Mouse (Mus musculus) ES-E14 (cell line): Measurements from ENCODE around the gene Polr3a.

Experiments
- CHD2 ChIP-seq: IDR thresholded peaks from 2 replicates; pipeline ENCODE4 v1.6.1; 2014; ENCODE audit warnings: mild to moderate bottlenecking, low read depth, low read length, inconsistent platforms
- HCFC1 ChIP-seq: IDR thresholded peaks from 2 replicates; pipeline ENCODE4 v1.6.1; 2012; ENCODE audit warnings: low read length, inconsistent platforms, borderline replicate concordance; ENCODE audit not compliant: insufficient read depth
- MAFK ChIP-seq: IDR thresholded peaks from 2 replicates; pipeline ENCODE4 v1.6.1; 2014; ENCODE audit warnings: mild to moderate bottlenecking, low read depth, low read length, inconsistent platforms; ENCODE audit not compliant: insufficient read depth
- ZC3H11A ChIP-seq: IDR thresholded peaks from 2 replicates; pipeline ENCODE4 v1.6.1; 2012; ENCODE audit warnings: low read depth, mild to moderate bottlenecking, inconsistent platforms, low read length, borderline replicate concordance
- ZNF384 ChIP-seq: IDR thresholded peaks from 2 replicates; pipeline ENCODE4 v1.6.1; 2012; ENCODE audit warnings: low read depth, low read length, inconsistent platforms

DNA sequence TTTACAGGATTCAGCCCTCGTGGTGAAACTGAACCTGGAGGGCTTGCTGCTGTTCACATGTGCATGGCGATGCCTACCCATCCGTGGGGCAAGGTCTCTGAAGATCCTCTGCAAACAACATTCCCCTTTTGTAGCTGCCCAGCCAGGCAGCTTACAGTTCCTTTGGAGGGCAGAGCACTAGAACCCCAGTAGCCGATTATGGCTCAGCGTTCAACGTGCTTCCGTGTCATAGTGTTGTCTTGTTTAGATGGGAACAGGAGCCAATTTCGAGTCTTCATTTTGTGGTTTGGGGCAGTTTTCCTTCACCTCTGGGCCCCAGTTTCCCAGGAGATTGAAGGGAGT lies 14.0 kb upstream of the Polr3a start:
- TF ChIP-seq HCFC1 (no peak), ZC3H11A (no peak), MAFK (no peak), ZNF384 (no peak), CHD2 (no peak)
